Mouse (Mus musculus) limb, embryonic 13.5 days (tissue): ENCODE data around the gene Vmn1r214. TPM values are rescaled to one million over a fixed set of nuclear protein-coding genes. Genes with fewer than 3 reads are reported as not detected.

Source experiments
- ATAC-seq: fragments of 200-750 bp; cut with Nextera tagmentation; 2 replicates; pipeline ENCODE4 v1.8.0; 2017; ENCODE audit warnings: low read depth, moderate number of reproducible peaks, moderate TSS enrichment; ENCODE audit not compliant: low FRiP score
- H3K27ac ChIP-seq: fragments of 300-500 bp; sonication (generic); 2 replicates; pipeline ENCODE4 v1.5.1; 2015; ENCODE audit warnings: inconsistent platforms, mild to moderate bottlenecking, moderate library complexity
- H3K27me3 ChIP-seq: fragments of 300-500 bp; sonication (generic); 2 replicates; pipeline ENCODE4 v1.6.1; 2015; ENCODE audit warnings: mild to moderate bottlenecking, inconsistent platforms
- H3K36me3 ChIP-seq: fragments of 300-500 bp; sonication (generic); 2 replicates; pipeline ENCODE4 v1.6.1; 2015; ENCODE audit warnings: inconsistent platforms, mild to moderate bottlenecking, moderate library complexity
- H3K4me1 ChIP-seq: fragments of 300-500 bp; sonication (generic); 2 replicates; pipeline ENCODE4 v1.6.1; 2015; ENCODE audit warnings: inconsistent platforms
- H3K4me2 ChIP-seq: fragments of 300-500 bp; sonication (generic); replicated peaks from 2 replicates; pipeline ENCODE4 v1.6.1; 2015; ENCODE audit warnings: inconsistent platforms, mild to moderate bottlenecking, moderate library complexity
- H3K4me3 ChIP-seq: fragments of 300-500 bp; sonication (generic); 2 replicates; pipeline ENCODE4 v1.5.1; 2015; ENCODE audit warnings: moderate library complexity, mild to moderate bottlenecking, inconsistent platforms
- H3K9ac ChIP-seq: fragments of 300-500 bp; sonication (generic); 2 replicates; pipeline ENCODE4 v1.6.1; 2015; ENCODE audit warnings: mild to moderate bottlenecking, inconsistent platforms
- H3K9me3 ChIP-seq: fragments of 300-500 bp; sonication (generic); 2 replicates; pipeline ENCODE4 v1.6.1; 2016; ENCODE audit warnings: inconsistent platforms
- WGBS: fragments of 180-500 bp; shearing (Covaris S2); methylation state at CpG from one replicate; pipeline ENCODE4 v1.1.7; 2015; 5-methylcytosine and 5-hydroxymethylcytosine counted together
- polyA plus RNA-seq: library from polyadenylated mRNA; unstranded; fragments of >200 nt; fragmentation: Nextera tagmentation; extraction: Ambion mirVana; gene quantifications from 2 replicates; pipeline ENCODE4 v1.2.1, GENCODE M21; 2015

Vmn1r214 gene
- polyA plus RNA-seq, result not detected in 2 replicates

GRCm38 (mm10) chr13:23030118-23030517, at the start of gene Vmn1r214:
Gene Vmn1r214, plus strand, starts transcription at chr13:23030418.
- H3K27ac ChIP-seq, result no peak within 1 kb of the TSS
- H3K27me3 ChIP-seq, result no peaks in the 10 kb centered on the region
- H3K4me2 ChIP-seq, result no peak within 1 kb of the TSS
- no peaks in the 10 kb centered on the region for H3K9me3 ChIP-seq
- H3K9ac ChIP-seq, result no peak within 1 kb of the TSS
- no peaks in the 10 kb centered on the region for H3K36me3 ChIP-seq
- H3K4me3 ChIP-seq, result no peak within 1 kb of the TSS
- no peaks in the 10 kb centered on the region for H3K4me1 ChIP-seq
- no peak for ATAC-seq
- WGBS, result 92% methylated on average over 3 of the region's 3 CpGs

- 87% methylated on average over 11 of the region's 11 CpGs for WGBS
- Histone ChIP-seq H3K27ac (no peak overlapping the region), H3K9ac (no peak overlapping the region), H3K9me3 (no peaks in the 10 kb centered on the region), H3K4me2 (no peak overlapping the region), H3K36me3 (no peaks in the 10 kb centered on the region), H3K4me3 (no peak overlapping the region), H3K4me1 (no peaks in the 10 kb centered on the region), H3K27me3 (no peaks in the 10 kb centered on the region)
- ATAC-seq, result no peak
Measured at GRCm38 (mm10) chr13:22990214-22990891, 39.9 kb upstream of the Vmn1r214 start.

- no peaks in the 10 kb centered on the region for H3K27me3 ChIP-seq
- no peak for ATAC-seq
- H3K4me1 ChIP-seq, result no peaks in the 10 kb centered on the region
- no peak overlapping the region for H3K27ac ChIP-seq
- H3K4me3 ChIP-seq, result no peak overlapping the region
- WGBS, result 35% methylated on average over 1 of the region's 1 CpGs
- H3K4me2 ChIP-seq, result no peak overlapping the region
- no peaks in the 10 kb centered on the region for H3K36me3 ChIP-seq
- peaks cover 2% of the 10 kb centered on the region; the same call in 1 of the 2 replicates for H3K9me3 ChIP-seq
- no peak overlapping the region for H3K9ac ChIP-seq
Measured at GRCm38 (mm10) chr13:22992178-22992700, 38.0 kb upstream of the Vmn1r214 start.

- no peak overlapping the region for H3K27ac ChIP-seq
- no peaks in the 10 kb centered on the region for H3K36me3 ChIP-seq
- no peak for ATAC-seq
- no peak overlapping the region for H3K4me2 ChIP-seq
- no peaks in the 10 kb centered on the region for H3K4me1 ChIP-seq
- no peaks in the 10 kb centered on the region for H3K27me3 ChIP-seq
- peaks cover 6% of the 10 kb centered on the region; the same call in 1 of the 2 replicates for H3K9me3 ChIP-seq
- no peak overlapping the region for H3K4me3 ChIP-seq
- no peak overlapping the region for H3K9ac ChIP-seq
- 77% methylated on average over 2 of the region's 2 CpGs for WGBS
Measured at GRCm38 (mm10) chr13:22992721-22993120, 37.5 kb upstream of the Vmn1r214 start.

DNA sequence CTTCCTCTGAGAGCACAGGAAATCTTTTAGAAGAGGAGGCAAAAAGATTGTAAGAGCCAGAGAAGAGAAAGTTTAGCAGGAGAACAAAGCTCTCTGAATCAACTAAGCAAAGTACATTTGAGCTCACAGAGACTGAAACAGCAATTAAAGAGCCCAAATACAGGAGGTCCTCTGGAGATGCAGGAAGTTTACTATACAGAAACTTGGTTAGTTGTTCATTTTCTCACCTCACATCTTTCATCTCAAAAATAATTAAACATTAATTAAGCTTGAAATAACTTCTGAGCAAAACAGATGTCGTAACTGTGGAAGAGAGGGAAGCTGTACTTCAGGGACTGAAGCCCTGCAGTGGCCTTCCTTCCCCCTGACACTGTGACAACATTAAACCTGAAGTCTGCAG, 22.9 kb upstream of the Vmn1r214 start, which contains the start of gene Vmn1r213:
TSS of gene Vmn1r213 (plus strand) at position 301 of the 400 bp plus-strand sequence.
- no peak within 1 kb of the TSS for H3K4me3 ChIP-seq
- WGBS, result 79% methylated on average over 1 of the region's 1 CpGs
- H3K4me1 ChIP-seq, result no peaks in the 10 kb centered on the region
- no peaks in the 10 kb centered on the region for H3K36me3 ChIP-seq
- H3K27me3 ChIP-seq, result no peaks in the 10 kb centered on the region
- no peak within 1 kb of the TSS for H3K4me2 ChIP-seq
- H3K9me3 ChIP-seq, result 0 out of 2 replicates have a peak, but pooled peaks cover 2% of the 10 kb centered on the region
- H3K27ac ChIP-seq, result no peak within 1 kb of the TSS
- no peak for ATAC-seq
- no peak within 1 kb of the TSS for H3K9ac ChIP-seq

- Histone ChIP-seq H3K4me1 (no peaks in the 10 kb centered on the region), H3K27me3 (no peaks in the 10 kb centered on the region), H3K9me3 (no peaks in the 10 kb centered on the region), H3K27ac (no peak overlapping the region), H3K9ac (no peak overlapping the region), H3K4me3 (no peak overlapping the region), H3K36me3 (no peaks in the 10 kb centered on the region), H3K4me2 (no peak overlapping the region)
- ATAC-seq, result no peak
Measured at GRCm38 (mm10) chr13:23018158-23018557, 12.1 kb upstream of the Vmn1r214 start.

DNA sequence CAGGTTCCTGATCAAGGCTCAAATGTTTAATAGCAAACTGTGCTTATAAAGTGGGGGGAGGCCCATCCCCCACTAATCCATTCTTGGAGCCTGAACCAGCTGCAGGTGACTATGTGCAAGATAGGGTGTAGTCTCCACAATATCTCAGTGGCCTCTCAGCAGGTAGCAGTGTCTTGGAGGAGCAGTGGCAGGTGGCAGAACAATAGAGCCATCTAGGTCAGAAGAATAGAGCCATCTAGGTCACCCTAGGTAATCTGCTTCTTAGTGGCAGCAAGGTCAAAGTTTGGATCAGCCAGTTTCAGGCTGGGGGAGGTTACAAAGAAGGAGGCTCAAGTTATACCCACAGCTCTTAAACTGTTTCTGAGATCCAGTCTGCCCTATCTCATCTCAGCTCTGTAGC, 5.4 kb upstream of the Vmn1r214 start:
- no peak for ATAC-seq
- Histone ChIP-seq H3K4me3 (no peak overlapping the region), H3K4me1 (no peaks in the 10 kb centered on the region), H3K4me2 (no peak overlapping the region), H3K36me3 (no peaks in the 10 kb centered on the region), H3K27me3 (no peaks in the 10 kb centered on the region), H3K27ac (no peak overlapping the region), H3K9ac (no peak overlapping the region), H3K9me3 (no peaks in the 10 kb centered on the region)

DNA sequence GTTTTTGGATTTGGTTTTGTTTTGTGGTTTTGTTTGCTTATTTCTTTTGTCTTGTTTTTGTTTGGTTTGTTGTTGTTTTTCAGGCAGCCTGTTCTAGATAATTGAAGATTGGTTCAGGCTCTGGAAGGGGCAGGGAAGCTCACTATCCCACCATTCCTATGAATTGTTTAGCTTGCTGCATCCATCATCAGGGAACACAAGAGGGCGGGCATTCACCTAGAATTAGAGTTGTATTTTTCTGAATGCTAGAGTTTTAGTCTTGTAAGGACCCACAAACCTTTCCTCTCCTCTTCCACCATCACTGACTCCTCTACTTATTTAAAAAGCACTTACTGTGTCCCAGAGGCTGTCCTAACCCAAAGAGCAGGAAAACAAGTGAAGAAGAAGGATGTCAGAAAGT, 27.6 kb downstream of the Vmn1r214 start:
- Histone ChIP-seq H3K4me2 (no peak overlapping the region), H3K4me1 (no peaks in the 10 kb centered on the region), H3K27me3 (no peaks in the 10 kb centered on the region), H3K9me3 (no peaks in the 10 kb centered on the region), H3K9ac (no peak overlapping the region), H3K4me3 (no peak overlapping the region), H3K27ac (no peak overlapping the region), H3K36me3 (no peaks in the 10 kb centered on the region)
- ATAC-seq, result no peak
- WGBS, result 75% methylated on average over 1 of the region's 1 CpGs

GRCm38 (mm10) chr13:23067725-23068124, 37.5 kb downstream of the Vmn1r214 start, which contains the start of gene Vmn1r215:
Gene Vmn1r215, plus strand, starts transcription at chr13:23068025.
- Histone ChIP-seq H3K36me3 (no peaks in the 10 kb centered on the region), H3K4me1 (no peaks in the 10 kb centered on the region), H3K27me3 (no peaks in the 10 kb centered on the region), H3K27ac (no peak within 1 kb of the TSS), H3K9me3 (no peaks in the 10 kb centered on the region), H3K9ac (no peak within 1 kb of the TSS), H3K4me2 (no peak within 1 kb of the TSS), H3K4me3 (no peak within 1 kb of the TSS)
- ATAC-seq, result no peak
- WGBS, result 76% methylated on average over 1 of the region's 1 CpGs

DNA sequence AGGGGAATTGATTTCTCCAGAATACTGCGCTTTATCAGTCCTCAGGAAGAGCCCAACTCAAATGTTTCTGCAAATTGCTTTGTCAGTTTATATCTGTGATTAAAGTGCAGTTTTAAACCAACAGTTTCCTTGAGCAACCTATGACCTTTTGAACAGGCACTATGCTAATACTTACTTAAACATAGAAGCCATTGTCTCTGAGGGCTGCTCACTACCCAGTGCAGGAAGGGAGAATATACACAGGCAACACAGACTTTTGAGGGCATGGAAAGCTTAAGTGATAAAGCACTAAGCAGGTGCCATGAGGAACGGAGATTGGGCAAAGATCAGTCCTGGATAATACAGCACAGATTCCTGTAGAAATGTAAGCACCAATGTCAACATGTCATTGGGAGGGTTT, 39.1 kb downstream of the Vmn1r214 start:
- H3K9ac ChIP-seq, result no peak overlapping the region
- H3K4me1 ChIP-seq, result no peaks in the 10 kb centered on the region
- 90% methylated on average over 2 of the region's 2 CpGs for WGBS
- no peaks in the 10 kb centered on the region for H3K36me3 ChIP-seq
- no peak overlapping the region for H3K27ac ChIP-seq
- H3K4me3 ChIP-seq, result no peak overlapping the region
- H3K27me3 ChIP-seq, result no peaks in the 10 kb centered on the region
- H3K4me2 ChIP-seq, result no peak overlapping the region
- no peak for ATAC-seq
- H3K9me3 ChIP-seq, result no peaks in the 10 kb centered on the region
